9 mouse cellular contexts compared by ENCODE assay signal in the genomic region with DNA sequence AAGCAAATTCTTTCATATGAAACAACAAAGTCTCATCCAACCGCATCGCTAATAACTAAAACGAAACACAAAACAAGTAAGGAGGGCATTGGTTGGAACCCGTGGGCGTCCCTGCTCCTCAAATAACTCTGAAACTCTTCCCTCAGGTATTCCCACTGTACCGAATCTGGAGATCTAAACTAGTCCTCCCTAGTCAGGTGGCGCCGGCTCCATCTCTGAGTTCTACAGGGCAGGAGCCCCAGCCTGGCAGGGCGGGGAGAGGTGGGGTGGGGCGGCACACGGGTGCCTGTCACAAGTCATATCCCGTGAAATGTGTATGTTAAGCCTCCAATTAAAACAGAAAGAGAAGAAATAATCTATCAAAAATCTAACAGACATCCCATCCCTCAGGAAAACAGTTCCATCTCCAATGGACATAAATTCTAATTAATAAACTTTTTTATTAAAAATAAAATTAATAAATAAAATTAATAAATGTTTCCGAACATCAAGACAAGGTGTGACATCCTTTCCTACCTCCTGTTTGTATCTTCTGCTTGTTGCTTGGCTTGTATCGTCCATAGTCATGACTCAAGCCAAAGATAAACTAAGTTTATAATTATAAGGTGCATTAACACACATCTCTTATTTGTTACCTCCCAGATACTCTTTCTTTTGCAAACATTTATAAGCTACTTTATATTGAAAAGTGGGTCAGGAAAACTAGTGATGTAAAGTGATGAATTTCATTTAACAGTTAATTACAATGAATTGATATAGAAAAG. TPM values are rescaled to one million over a fixed set of nuclear protein-coding genes. Genes with fewer than 3 reads are reported as not detected.
DNase-seq lines count a peak whose midpoint lies in the region; ATAC-seq and TF ChIP-seq lines count a peak whose summit lies in the region.
"Had no signal": no experiment of that assay in that cellular context is flagged by ENCODE, and none has a peak within 500 bp of the region (broad histone marks: within the 10 kb centered on the region; RNA-seq: fewer than 3 reads in every experiment).

No protein-coding gene starts in this region.

- 14% methylated on average over 14 of the region's 14 CpGs for WGBS in forebrain, postnatal 0 days
- 14% methylated on average over 14 of the region's 14 CpGs for WGBS in hindbrain, embryonic 13.5 days
- WGBS in midbrain, embryonic 14.5 days, result 12% methylated on average over 14 of the region's 14 CpGs

- no peak for TF ChIP-seq CTCF in bone marrow macrophage, adult 2 months (IDR thresholded peaks at IDR 0.05; ENCODE audit: low read depth, low read length)
- TF ChIP-seq CTCF in forebrain, postnatal 0 days (IDR thresholded peaks at IDR 0.05; ENCODE audit: low read depth), result no peak

- H3K9me3 ChIP-seq in forebrain, postnatal 0 days (ENCODE audit: low read length), result no peaks in the 10 kb centered on the region
- no peaks in the 10 kb centered on the region for H3K9me3 ChIP-seq in hindbrain, embryonic 13.5 days
- no peaks in the 10 kb centered on the region for H3K9me3 ChIP-seq in midbrain, embryonic 14.5 days (ENCODE audit: control insufficient read depth, low read length)

- H3K9ac ChIP-seq in forebrain, postnatal 0 days, result 0 out of 2 replicates have a peak overlapping the region, but pooled peaks have one; percentile 35
- H3K9ac ChIP-seq in hindbrain, embryonic 13.5 days, result peak overlapping the region; percentile 61
- H3K9ac ChIP-seq in midbrain, embryonic 14.5 days (replicated peaks; ENCODE audit: low read length), result peak overlapping the region; percentile 53; the same call in 1 of the 2 replicates

- peak; percentile 79 for ATAC-seq in forebrain, postnatal 0 days
- ATAC-seq in hindbrain, embryonic 13.5 days (ENCODE audit: low FRiP score), result peak; percentile 85
- ATAC-seq in midbrain, embryonic 14.5 days (ENCODE audit: low FRiP score, low TSS enrichment), result peak; percentile 78; the same call in 1 of the 2 replicates

- peaks cover 32% of the 10 kb centered on the region for H3K4me1 ChIP-seq in bone marrow macrophage, adult 2 months (ENCODE audit: control insufficient read depth, insufficient read depth, low read length)
- H3K4me1 ChIP-seq in forebrain, postnatal 0 days (ENCODE audit: insufficient read depth), result no peaks in the 10 kb centered on the region; the same call in 1 of the 2 replicates
- H3K4me1 ChIP-seq in hindbrain, embryonic 13.5 days (replicated peaks), result 0 out of 2 replicates have a peak, but pooled peaks cover 2% of the 10 kb centered on the region
- H3K4me1 ChIP-seq in midbrain, embryonic 14.5 days (ENCODE audit: control insufficient read depth, insufficient read depth, low read length), result 0 out of 2 replicates have a peak, but pooled peaks cover 6% of the 10 kb centered on the region

- peak; percentile 98 for DNase-seq in heart, adult 11 months
- DNase-seq in heart, adult 8-10 months (ENCODE audit: low spot score), result no peak
- DNase-seq in forebrain, postnatal 0 days, result no peak
- DNase-seq in liver, result peak; percentile 84
- DNase-seq in midbrain, embryonic 14.5 days, result peak; percentile 48
- DNase-seq in thymus, adult 18-20 months, result peak; percentile 70 to 76

- peak overlapping the region; percentile 59 for H3K4me2 ChIP-seq in forebrain, postnatal 0 days (ENCODE audit: low read depth)
- peak overlapping the region; percentile 73 for H3K4me2 ChIP-seq in hindbrain, embryonic 13.5 days
- H3K4me2 ChIP-seq in midbrain, embryonic 14.5 days (ENCODE audit: low read length), result peak overlapping the region; percentile 76

- H3K4me3 ChIP-seq in bone marrow macrophage, adult 2 months (ENCODE audit: insufficient read depth, low read length), result peak overlapping the region; percentile 74
- peak overlapping the region; percentile 43 for H3K4me3 ChIP-seq in forebrain, postnatal 0 days (ENCODE audit: low read depth, low read length)
- peak overlapping the region; percentile 48 for H3K4me3 ChIP-seq in hindbrain, embryonic 13.5 days
- H3K4me3 ChIP-seq in midbrain, embryonic 14.5 days (replicated peaks; ENCODE audit: low read depth, low read length), result peak overlapping the region; percentile 45

- no peaks in the 10 kb centered on the region for H3K27me3 ChIP-seq in forebrain, postnatal 0 days (ENCODE audit: insufficient read depth, low read length)
- no peaks in the 10 kb centered on the region for H3K27me3 ChIP-seq in hindbrain, embryonic 13.5 days
- no peaks in the 10 kb centered on the region for H3K27me3 ChIP-seq in midbrain, embryonic 14.5 days (ENCODE audit: control insufficient read depth, insufficient read depth, low read length)

- peak overlapping the region; percentile 100 for H3K27ac ChIP-seq in bone marrow macrophage, adult 2 months (ENCODE audit: insufficient read depth, low read depth, low read length)
- no peak overlapping the region for H3K27ac ChIP-seq in forebrain, postnatal 0 days (ENCODE audit: low read depth, low read length)
- no peak overlapping the region for H3K27ac ChIP-seq in hindbrain, embryonic 13.5 days
- H3K27ac ChIP-seq in midbrain, embryonic 14.5 days (replicated peaks; ENCODE audit: low read depth, low read length), result no peak overlapping the region

- H3K36me3 ChIP-seq in forebrain, postnatal 0 days (ENCODE audit: insufficient read depth), result no peaks in the 10 kb centered on the region
- no peaks in the 10 kb centered on the region for H3K36me3 ChIP-seq in hindbrain, embryonic 13.5 days
- no peaks in the 10 kb centered on the region for H3K36me3 ChIP-seq in midbrain, embryonic 14.5 days (ENCODE audit: control insufficient read depth, insufficient read depth, low read length)

- TF ChIP-seq POLR2A in bone marrow macrophage, adult 2 months (IDR thresholded peaks at IDR 0.05; ENCODE audit: borderline replicate concordance, low read depth, low read length), result no peak

RNA-seq across cellular contexts. Expression of a gene that starts 36.8 kb away (rescaled TPM):
- under 1 TPM in 1 of 4 experiments, not detected in 3; 0.16 TPM for total RNA-seq in heart, adult 8-10 months (2022)
- polyA plus RNA-seq in bone marrow macrophage, adult 2 months (2012; ENCODE audit: insufficient read depth, insufficient read length, missing spikeins), result 1.7 and 2.1 TPM in 2 replicates
- not detected in 2 replicates for total RNA-seq in forebrain, postnatal 0 days (2014; rRNA removed)
- 0.13 TPM in 1 of 2 replicates, not detected in the other for polyA plus RNA-seq in forebrain, postnatal 0 days (2015; fragmentation: Nextera tagmentation; extraction: Ambion mirVana)
- polyA plus RNA-seq in hindbrain, embryonic 13.5 days (2015; fragmentation: Nextera tagmentation; extraction: Ambion mirVana), result not detected in 2 replicates
- polyA plus RNA-seq in midbrain, embryonic 14.5 days (2014; fragmentation: Nextera tagmentation; extraction: Ambion mirVana), result 0.21 TPM in 1 of 2 replicates, not detected in the other
- total RNA-seq: left cerebral cortex, postnatal 10 days had no signal

RNA-seq across cellular contexts. Expression of a gene that starts 58.0 kb away (rescaled TPM):
- 10 to 100 TPM; 28.4 to 43.3 (median 34.1) TPM for total RNA-seq in heart, adult 8-10 months (2022)
- 99.8 and 118 TPM in 2 replicates for polyA plus RNA-seq in bone marrow macrophage, adult 2 months (2012; ENCODE audit: insufficient read depth, insufficient read length, missing spikeins)
- total RNA-seq in forebrain, postnatal 0 days (2014; rRNA removed), result 6.2 and 9.7 TPM in 2 replicates
- not detected in 2 replicates for polyA plus RNA-seq in forebrain, postnatal 0 days (2015; fragmentation: Nextera tagmentation; extraction: Ambion mirVana)
- polyA plus RNA-seq in hindbrain, embryonic 13.5 days (2015; fragmentation: Nextera tagmentation; extraction: Ambion mirVana), result not detected in 2 replicates
- polyA plus RNA-seq in midbrain, embryonic 14.5 days (2014; fragmentation: Nextera tagmentation; extraction: Ambion mirVana), result 0.17 TPM in 1 of 2 replicates, not detected in the other

Comparison
In these comparisons a context has a peak if more than half of its experiments do, and no peak if none do; other contexts are left out.
1. DNase-seq: peak in heart, adult 11 months (single experiment), liver (single experiment), midbrain, embryonic 14.5 days (single experiment) and thymus, adult 18-20 months (2 of 2); none in heart, adult 8-10 months (single experiment) and forebrain, postnatal 0 days (single experiment).
2. RNA of a gene that starts 58.0 kb away (polyA plus RNA-seq): 99.8 to 118 TPM in bone marrow macrophage, adult 2 months; 0.17 TPM in midbrain, embryonic 14.5 days, not detected in hindbrain, embryonic 13.5 days and not detected in forebrain, postnatal 0 days; every median in the first group is over 10 times any median in the second.
3. Peak in every context shown above with its lines, with median percentiles within 50 percentile points of each other: H3K4me3 ChIP-seq, ATAC-seq, H3K4me2 ChIP-seq and H3K9ac ChIP-seq.